Mouse (Mus musculus) left cerebral cortex, postnatal 36 days (tissue): ENCODE measurements around the gene Washc4. TPM values are rescaled to one million over a fixed set of nuclear protein-coding genes. Genes with fewer than 3 reads are reported as not detected.

ENCODE experiments used
- DNase-seq, 2 experiments: peaks; one replicate each; pipeline ENCODE4 v3.0.0; 2021 to 2022; ENCODE audit warnings: low spot score in 2 of 2, mixed read lengths in 1 of 2
- intact Hi-C: fragments of 180-260 bp; cut with DNase I; formaldehyde crosslinking; loops from one replicate; pipeline ENCODE4 v1.15.1; 2025
- total RNA-seq, 2 experiments: library from RNA; stranded (reverse); gene quantifications; 2 replicates each; pipeline ENCODE4 v1.2.3; 2021

The Washc4 gene
- total RNA-seq, 2 experiments from 2014 or later: 22.3 to 25.2 TPM

DNA sequence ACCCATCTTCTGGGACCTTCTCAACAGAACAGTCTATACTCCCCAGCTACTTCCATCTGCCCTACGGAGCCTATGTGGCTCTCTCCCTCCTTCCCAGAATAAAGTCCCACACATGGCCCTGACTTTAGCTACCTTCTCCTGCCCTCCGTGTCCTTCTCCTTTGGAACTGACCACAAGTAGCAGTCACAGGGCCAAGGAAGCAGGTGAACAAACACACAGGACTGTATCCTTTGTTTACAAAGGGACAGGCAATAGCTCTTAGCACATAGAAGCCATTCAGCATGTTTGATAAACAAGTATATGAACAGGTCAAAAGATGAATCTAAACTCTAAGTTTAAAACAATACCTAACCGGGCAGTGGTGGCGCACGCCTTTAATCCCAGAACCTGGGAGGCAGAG lies 86.3 kb downstream of the Washc4 start:
- intact Hi-C loops: no loop called here
- no peak for DNase-seq

DNA sequence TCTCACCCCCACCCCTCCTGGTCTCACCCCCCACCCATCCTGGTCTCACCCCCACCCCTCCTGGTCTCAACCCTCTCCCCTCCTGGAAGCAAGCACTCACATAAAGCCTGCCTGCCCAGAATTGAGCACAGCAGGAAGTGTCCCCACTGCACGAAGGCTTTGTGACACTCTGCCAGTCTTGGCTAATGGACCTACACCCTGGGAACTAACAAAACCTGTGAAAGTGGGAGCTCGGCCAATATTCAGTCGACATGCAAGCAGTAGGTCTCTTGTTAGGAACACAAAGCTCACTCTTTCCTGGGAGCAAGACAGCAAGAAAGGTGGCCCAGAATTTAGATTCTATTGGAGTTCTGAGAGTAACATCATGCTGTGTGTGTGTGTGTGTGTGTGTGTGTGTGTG lies 87.3 kb downstream of the Washc4 start:
- intact Hi-C loops: no loop called here
- no peak for DNase-seq

DNA sequence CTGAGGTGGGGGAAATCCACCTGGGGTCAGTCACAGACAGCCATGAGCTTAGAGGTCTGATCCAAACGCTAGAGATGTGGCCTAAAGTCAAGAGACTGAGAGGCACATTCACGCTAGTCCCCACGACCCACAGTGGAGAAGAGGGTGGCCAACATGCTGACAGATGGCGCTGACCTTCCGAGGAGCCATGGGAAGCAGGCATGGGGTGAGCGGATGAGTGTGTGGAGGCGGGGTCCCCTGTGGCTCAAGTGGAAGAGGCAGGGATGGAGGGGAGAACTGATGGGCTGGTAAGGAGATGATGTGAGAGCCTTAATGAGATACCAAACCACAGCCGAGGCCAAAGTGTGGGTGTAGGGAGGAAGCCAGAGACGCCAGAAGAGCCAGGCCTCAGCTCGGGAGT lies 88.2 kb downstream of the Washc4 start:
- no peak for DNase-seq
- intact Hi-C loops: no loop called here

DNA sequence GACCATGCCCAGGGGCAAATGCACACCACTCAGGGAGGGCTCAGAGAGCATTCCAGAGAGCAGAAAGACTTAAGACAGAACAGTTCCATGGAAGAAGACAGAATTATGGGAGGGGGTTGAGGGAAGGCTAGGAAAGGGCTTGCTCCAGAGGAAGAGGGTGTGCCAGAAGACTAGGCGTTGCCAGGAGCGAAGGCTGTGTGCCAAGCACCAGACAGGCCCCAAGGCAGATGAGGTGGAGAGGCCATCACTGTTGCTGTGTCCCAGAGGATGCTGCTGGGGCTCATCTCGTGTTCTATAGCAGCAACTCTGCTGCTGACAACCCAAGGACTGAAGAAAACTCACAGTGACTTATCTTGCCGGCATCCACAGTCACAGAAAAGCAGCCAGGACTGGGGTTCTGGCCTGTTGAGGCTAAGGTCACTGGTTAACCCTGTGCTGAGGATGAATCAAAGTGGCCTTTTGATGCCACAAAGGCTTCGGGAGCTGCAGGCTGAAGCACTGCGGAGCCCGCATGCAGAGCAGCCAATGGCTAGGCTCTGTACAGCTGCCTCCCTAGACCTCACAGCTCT lies 89.3 kb downstream of the Washc4 start:
- DNase-seq: no peak
- intact Hi-C loops: no loop called here

DNA sequence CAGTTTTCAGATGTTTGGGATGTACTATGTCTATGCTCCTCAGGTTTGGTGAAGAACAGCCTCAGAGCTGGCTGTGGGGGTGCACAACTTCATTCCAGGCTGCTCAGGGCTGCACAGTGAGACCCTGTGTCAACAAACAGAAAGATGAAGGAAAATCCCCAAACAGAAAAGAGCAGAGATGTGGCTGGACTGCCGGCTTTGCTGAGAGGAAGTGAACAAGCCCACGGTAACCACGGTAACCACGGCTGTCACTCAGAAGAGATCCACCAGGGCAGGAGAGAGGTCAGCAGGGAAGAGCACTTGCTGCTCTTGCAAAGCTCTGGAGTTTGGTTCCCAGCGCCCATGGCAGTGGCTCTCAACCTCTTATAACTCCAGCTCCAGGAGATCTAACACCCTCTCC lies 90.9 kb downstream of the Washc4 start:
- no peak for DNase-seq
- intact Hi-C loops: no loop called here

DNA sequence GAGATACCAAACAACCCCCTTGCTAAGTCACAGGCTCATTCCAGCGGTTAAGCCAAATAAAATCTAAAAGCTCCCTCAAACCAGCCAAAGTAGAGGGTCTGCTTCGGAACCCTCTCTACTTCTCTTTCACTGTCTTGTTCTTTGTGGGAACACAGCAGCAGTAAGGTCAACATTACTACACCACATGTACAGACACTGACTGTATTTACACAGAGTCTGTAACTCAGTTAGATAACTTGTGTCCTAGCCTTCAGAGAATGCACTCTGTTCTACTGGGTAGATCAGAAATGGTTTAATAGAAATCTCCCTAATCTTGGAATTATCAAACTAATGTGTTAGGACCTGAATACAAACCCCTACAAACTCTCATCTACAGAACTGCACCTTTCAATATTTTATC lies 92.6 kb downstream of the Washc4 start:
- no peak for DNase-seq
- intact Hi-C loops: no loop called here

DNA sequence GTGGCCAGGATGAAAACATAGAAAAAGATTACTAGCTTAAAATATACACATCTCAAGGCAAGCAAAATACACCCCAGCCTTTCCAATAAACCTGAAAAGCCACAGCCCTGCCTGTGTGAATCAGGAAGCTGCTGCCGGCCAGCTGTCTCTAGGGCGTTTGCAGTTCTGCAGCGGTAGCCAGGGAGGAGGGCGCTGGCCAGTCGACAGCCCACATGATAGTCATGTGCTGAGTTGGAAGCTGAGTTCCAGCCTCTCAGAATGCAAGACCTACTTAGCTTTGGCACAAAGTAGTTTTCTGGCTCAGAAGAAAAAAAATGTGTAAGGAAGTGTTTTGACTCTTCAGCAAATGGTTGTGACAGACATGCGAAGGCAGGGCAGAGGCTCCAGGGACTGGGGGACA lies 93.7 kb downstream of the Washc4 start:
- intact Hi-C loops: no loop called here
- peak; percentile 71 to 72 for DNase-seq

DNA sequence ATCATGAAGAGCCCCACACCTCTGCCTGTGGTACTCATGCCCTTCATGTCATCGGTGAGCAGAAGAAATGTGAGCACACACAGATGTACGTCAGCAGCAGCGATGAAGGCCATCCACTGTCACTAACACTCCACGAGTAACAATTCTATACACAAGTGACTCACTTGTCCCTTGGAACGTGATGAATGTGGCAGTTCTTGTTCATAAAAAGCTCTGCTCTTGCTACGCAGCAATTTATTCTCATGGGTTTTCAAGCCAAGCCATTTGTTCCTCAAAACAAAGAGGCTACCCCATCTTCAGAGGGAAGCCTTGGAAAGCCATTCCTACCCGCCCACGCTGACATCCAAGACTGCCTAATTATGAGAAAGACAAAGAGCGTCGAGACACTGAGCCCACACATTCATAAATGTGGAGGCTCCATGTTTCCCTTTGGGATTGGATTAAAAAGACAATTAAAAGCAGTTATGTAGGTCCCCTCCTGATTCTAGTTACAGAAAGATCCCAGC lies 96.4 kb downstream of the Washc4 start:
- intact Hi-C loops: no loop called here
- no peak for DNase-seq

DNA sequence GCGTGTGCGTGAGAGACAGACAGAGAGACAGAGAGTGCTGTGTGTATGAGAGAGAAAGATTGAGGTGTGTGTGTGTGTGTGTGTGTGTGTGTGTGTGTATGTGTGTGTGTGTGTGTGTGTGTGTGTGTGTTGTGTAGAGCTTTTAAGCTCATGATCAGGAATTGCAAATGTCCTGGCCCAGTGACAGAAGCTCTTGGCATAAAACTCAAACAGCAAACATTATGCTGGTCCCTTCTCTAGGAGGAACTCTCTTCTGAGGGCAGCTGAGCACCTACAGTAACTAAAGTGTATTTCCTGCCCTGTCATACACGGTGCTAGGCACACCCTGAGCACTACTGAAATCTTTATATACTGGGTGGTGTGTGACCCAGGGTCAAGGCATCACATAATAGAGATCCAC lies 98.1 kb downstream of the Washc4 start:
- DNase-seq: no peak
- intact Hi-C loops: no loop called here

DNA sequence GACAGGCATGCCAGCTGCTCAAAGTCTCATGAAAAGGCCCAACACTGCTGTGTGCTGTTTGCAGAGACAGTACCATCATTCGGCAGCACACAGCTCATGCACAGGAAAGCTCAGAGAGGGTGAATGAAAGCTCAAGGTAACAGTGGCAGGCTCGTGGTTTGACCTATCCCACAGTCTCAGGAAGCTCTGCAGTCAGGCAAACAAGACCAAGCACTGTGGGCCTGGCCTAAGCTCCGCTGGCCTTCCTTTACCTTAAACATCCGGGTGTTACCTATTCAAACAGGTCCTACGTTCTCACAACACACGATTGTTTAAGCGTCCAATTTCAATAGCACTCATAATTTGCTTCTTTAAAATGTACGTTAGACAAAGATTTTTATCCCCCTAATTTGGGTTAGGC lies 100.6 kb downstream of the Washc4 start:
- intact Hi-C loops: no loop called here
- DNase-seq: no peak

DNA sequence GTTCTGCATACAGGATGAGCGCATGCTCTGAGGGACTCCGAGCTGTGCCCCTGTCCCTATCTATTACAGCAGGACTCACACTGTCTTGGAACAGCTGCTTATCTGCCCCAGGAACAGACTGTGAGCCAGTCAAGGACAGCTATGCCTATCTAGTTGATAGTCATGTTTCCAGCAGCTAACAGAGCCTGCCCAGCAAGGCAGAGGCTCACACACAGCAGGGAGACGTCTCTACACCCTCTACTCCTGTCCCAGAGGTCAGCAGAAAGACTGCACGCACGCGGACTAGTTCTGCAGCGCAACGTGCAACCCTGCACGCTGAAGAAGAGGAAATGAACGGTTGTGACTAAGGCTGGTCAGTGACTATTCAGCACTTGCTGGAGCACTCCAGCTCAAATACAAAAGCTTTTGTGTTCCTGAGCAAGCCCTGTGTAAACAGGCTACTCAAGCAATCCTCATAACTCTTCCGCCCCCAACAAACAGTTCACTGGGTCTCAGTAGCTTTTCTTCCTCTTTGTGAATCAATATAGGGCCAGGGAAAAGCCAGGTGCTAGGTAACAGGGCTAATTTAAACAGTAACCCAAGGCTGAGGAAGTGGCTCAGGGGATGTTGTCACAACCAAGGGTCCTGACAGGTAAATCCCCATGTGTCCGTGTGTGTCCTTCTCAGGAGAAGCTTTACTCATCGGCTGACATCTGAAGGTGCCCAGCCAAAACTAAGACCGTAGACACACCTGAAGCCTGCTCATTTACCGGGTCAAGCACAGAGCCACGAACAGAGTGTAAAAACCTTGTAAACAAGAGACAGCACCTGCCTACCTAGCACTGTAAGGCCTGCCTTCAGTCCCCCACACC lies 101.5 kb downstream of the Washc4 start:
- intact Hi-C loops: no loop called here
- DNase-seq: no peak

DNA sequence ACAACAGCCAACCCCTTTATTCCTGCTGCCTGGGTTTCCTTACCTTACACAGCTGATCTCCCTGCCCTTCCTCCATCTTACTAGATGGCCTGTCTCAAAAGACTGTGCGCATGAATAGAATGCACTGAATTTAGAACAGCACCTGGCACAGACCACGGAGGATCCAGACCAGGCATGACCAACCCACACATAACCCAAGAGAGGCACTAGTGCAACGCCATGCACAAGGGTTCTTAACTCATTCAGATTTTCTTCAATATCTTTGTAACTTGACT lies 102.1 kb downstream of the Washc4 start:
- intact Hi-C loops: no loop called here
- no peak for DNase-seq

Other genes starting within 250 kb of the Washc4 start
- gene Slc41a2, start 205.9 kb upstream of the Washc4 start, total RNA-seq: 10 to 100 TPM; 24.1 to 26.6 TPM
- 1 to 10 TPM; 2.6 to 4.8 TPM for gene D10Wsu102e, start 183.5 kb upstream of the Washc4 start, total RNA-seq
- gene Aldh1l2, start 9.6 kb upstream of the Washc4 start, total RNA-seq: 1 to 10 TPM; 1.6 to 2.1 TPM
- gene Appl2, start 105.0 kb downstream of the Washc4 start, total RNA-seq: 10 to 100 TPM; 57.6 to 69.1 TPM
- gene 1500009L16Rik, start 179.1 kb downstream of the Washc4 start, total RNA-seq: 10 to 100 TPM; 16.2 to 19.1 TPM